Mouse (Mus musculus) forebrain, embryonic 13.5 days (tissue): ENCODE results near the gene Pitpnm2. TPM values are rescaled to one million over a fixed set of nuclear protein-coding genes. Genes with fewer than 3 reads are reported as not detected.
"Not testable (repeated sequence)": the region's sequence is repeated elsewhere in the genome, so short reads cannot be mapped to it uniquely, and the experiment has no call there.

Source experiments
- ATAC-seq: fragments of 200-750 bp; cut with Nextera tagmentation; 2 replicates; pipeline ENCODE4 v1.8.0; 2017
- H3K27ac ChIP-seq: fragments of 300-500 bp; sonication (generic); 2 replicates; pipeline ENCODE4 v1.5.1; 2015; ENCODE audit warnings: inconsistent platforms, mild to moderate bottlenecking, moderate library complexity
- H3K27me3 ChIP-seq: fragments of 300-500 bp; sonication (generic); 2 replicates; pipeline ENCODE4 v1.6.1; 2015; ENCODE audit warnings: mild to moderate bottlenecking, inconsistent platforms
- H3K36me3 ChIP-seq: fragments of 300-500 bp; sonication (generic); 2 replicates; pipeline ENCODE4 v1.6.1; 2015; ENCODE audit warnings: mild to moderate bottlenecking, inconsistent platforms; ENCODE audit not compliant: poor library complexity, severe bottlenecking
- H3K4me1 ChIP-seq: fragments of 300-500 bp; sonication (generic); 2 replicates; pipeline ENCODE4 v1.6.1; 2015; ENCODE audit warnings: inconsistent platforms
- H3K4me2 ChIP-seq: fragments of 300-500 bp; sonication (generic); 2 replicates; pipeline ENCODE4 v1.6.1; 2015; ENCODE audit warnings: inconsistent platforms, mild to moderate bottlenecking, moderate library complexity
- H3K4me3 ChIP-seq: fragments of 300-500 bp; sonication (generic); 2 replicates; pipeline ENCODE4 v1.5.1; 2015; ENCODE audit warnings: mild to moderate bottlenecking, inconsistent platforms
- H3K9ac ChIP-seq: fragments of 300-500 bp; sonication (generic); 2 replicates; pipeline ENCODE4 v1.6.1; 2015; ENCODE audit warnings: mild to moderate bottlenecking, inconsistent platforms
- H3K9me3 ChIP-seq: fragments of 300-500 bp; sonication (generic); replicated peaks from 2 replicates; pipeline ENCODE4 v1.6.1; 2016; ENCODE audit warnings: inconsistent platforms
- WGBS: fragments of 180-500 bp; shearing (Covaris S2); methylation state at CpG from one replicate; pipeline ENCODE4 v1.1.7; 2015; 5-methylcytosine and 5-hydroxymethylcytosine counted together
- polyA plus RNA-seq: library from polyadenylated mRNA; unstranded; fragments of >200 nt; fragmentation: Nextera tagmentation; extraction: Ambion mirVana; gene quantifications from 2 replicates; pipeline ENCODE4 v1.2.1, GENCODE M21; 2015

Gene Pitpnm2
- polyA plus RNA-seq, 1 experiment from 2014 or later: 5.4 TPM

DNA sequence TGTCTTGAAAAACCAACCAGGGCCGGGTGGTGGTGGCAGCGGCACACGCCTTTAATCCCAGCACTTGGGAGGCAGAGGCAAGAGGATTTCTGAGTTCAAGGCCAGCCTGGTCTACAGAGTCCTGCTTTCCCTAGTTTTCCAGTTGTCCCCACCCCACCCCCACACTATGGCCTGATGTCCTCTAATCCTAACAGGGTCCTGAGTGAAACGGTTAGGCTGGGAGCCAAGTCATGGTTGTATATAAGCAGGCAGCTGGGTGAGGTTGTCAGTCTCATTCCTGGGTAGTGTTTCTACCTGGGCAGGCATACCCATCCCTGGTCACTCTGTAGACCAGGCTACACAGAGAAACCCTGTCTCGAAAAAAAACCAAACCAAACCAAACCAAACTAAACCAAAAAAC, 32.5 kb downstream of the Pitpnm2 start:
- H3K9me3 ChIP-seq, H3K4me2 ChIP-seq, H3K27ac ChIP-seq, H3K4me3 ChIP-seq, H3K9ac ChIP-seq, ATAC-seq, H3K27me3 ChIP-seq, H3K36me3 ChIP-seq: not testable (repeated sequence)
- WGBS: 90% methylated on average over 5 of the region's 5 CpGs
- peaks cover 31% of the 10 kb centered on the region for H3K4me1 ChIP-seq

DNA sequence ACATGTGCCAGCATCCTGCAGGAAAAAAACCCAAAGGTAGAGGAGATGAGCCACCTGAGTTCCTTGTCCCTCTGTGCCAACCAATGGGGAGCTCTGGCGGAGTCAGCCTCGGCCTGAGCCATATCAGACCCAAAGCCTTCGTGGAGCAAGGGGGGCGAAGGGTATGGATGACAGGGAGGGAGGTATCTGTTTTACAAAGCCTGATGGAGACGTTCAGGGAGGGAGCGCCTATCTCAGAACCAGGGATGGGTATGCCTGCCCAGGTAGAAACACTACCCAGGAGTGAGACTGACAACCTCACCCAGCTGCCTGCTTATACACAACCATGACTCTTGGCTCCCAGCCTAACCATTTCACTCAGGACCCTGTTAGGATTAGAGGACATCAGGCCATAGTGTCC, 33.2 kb downstream of the Pitpnm2 start:
- Histone ChIP-seq H3K4me3 (no peak overlapping the region), H3K9ac (no peak overlapping the region), H3K27me3 (no peaks in the 10 kb centered on the region), H3K4me1 (peaks cover 27% of the 10 kb centered on the region), H3K27ac (no peak overlapping the region), H3K4me2 (no peak overlapping the region), H3K9me3 (no peaks in the 10 kb centered on the region), H3K36me3 (0 out of 2 replicates have a peak, but pooled peaks cover 4% of the 10 kb centered on the region)
- WGBS: 94% methylated on average over 6 of the region's 6 CpGs
- no peak for ATAC-seq

GRCm38 (mm10) chr5:124215647-124216046, 33.9 kb downstream of the Pitpnm2 start:
- no peak overlapping the region for H3K4me2 ChIP-seq
- H3K27me3 ChIP-seq: no peaks in the 10 kb centered on the region
- H3K27ac ChIP-seq: peak overlapping the region; percentile 36; the same call in 1 of the 2 replicates
- H3K36me3 ChIP-seq: 0 out of 2 replicates have a peak, but pooled peaks cover 4% of the 10 kb centered on the region
- no peak overlapping the region for H3K4me3 ChIP-seq
- peaks cover 27% of the 10 kb centered on the region for H3K4me1 ChIP-seq
- no peak for ATAC-seq
- no peak overlapping the region for H3K9ac ChIP-seq
- WGBS: 87% methylated on average over 10 of the region's 10 CpGs
- no peaks in the 10 kb centered on the region for H3K9me3 ChIP-seq

DNA sequence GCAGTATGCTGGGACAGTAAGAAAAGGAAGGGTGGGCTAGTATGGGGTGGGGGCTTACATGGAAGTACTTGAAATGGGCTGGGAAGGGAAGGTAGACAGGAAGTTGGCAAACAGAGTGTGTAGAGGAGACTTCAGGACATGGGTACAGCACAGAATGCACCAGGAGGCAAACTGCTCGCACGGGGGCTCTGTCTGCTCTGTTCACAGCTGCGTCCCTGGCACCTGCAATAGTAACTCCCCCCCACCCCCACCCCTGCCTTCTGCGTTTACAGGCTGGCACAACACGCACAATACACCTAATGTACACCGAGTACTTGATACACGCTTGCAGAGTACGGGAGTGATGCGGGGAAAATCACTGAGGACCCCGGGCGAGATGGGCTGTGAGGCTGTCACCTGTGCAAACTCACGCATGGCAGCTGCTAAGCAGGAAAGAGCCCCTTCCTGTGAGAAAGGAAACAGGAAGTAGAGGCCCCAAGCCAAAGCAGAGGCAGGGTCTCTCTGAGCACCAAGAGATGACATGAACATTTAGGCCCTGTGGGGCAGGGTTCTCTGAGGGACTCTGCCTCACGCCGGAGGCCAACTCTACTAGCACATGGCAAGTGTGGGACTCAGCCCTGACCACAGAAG, 34.9 kb downstream of the Pitpnm2 start:
- H3K9ac ChIP-seq: no peak overlapping the region
- H3K9me3 ChIP-seq: no peaks in the 10 kb centered on the region
- H3K4me3 ChIP-seq: no peak overlapping the region
- peaks cover 25% of the 10 kb centered on the region for H3K4me1 ChIP-seq
- WGBS: 86% methylated on average over 14 of the region's 14 CpGs
- H3K36me3 ChIP-seq: 0 out of 2 replicates have a peak, but pooled peaks cover 4% of the 10 kb centered on the region
- no peak overlapping the region for H3K27ac ChIP-seq
- H3K4me2 ChIP-seq: no peak overlapping the region
- no peaks in the 10 kb centered on the region for H3K27me3 ChIP-seq
- peak; percentile 43; the same call in 1 of the 2 replicates for ATAC-seq

DNA sequence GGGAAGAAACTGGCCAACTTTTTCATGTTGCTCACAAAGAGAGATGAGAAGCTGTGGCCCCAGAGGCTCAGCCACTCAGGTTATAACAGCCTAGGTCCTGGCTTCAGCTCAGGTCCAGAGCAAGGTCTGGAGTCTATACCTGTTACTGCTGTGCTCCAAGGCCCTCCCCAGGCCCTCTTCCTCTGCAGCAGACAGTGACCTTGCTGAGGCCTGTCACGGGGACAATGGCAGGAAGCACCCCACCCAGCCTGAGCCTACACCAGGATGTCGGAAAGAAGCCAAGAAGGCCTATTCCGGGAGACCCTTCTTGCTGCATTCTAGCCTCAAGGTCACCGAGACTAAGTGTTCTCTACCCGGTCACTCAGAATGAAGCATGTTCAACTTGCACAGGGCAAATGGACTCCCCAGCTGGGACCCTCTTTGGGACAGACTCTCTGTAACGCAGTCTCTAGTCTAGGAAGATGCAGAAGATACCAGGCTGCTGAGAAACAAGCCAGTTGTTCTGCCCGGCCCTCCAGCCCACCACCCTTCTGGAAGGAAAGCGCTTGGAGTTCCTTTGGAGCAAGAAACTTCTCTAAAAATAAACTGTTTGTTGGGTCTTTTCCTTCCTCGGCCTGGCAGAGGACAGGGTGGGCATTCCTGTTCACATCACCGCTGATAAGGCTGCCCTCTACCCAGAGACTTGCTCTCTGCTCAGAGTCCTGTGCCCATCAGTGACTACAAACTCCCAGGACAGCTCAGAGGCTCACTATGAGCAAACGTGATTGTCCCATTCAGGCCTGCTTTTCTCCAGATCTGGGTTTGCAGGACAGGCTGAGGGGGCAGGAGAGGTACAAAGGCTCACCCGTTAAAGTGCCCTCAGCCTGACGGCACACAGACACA, 35.7 kb downstream of the Pitpnm2 start:
- Histone ChIP-seq H3K27ac (peak overlapping the region; percentile 44; the same call in 1 of the 2 replicates), H3K4me2 (no peak overlapping the region), H3K4me1 (peaks cover 20% of the 10 kb centered on the region), H3K36me3 (0 out of 2 replicates have a peak, but pooled peaks cover 4% of the 10 kb centered on the region), H3K4me3 (no peak overlapping the region), H3K9me3 (no peaks in the 10 kb centered on the region), H3K27me3 (no peaks in the 10 kb centered on the region), H3K9ac (no peak overlapping the region)
- WGBS: 85% methylated on average over 13 of the region's 13 CpGs
- no peak for ATAC-seq

DNA sequence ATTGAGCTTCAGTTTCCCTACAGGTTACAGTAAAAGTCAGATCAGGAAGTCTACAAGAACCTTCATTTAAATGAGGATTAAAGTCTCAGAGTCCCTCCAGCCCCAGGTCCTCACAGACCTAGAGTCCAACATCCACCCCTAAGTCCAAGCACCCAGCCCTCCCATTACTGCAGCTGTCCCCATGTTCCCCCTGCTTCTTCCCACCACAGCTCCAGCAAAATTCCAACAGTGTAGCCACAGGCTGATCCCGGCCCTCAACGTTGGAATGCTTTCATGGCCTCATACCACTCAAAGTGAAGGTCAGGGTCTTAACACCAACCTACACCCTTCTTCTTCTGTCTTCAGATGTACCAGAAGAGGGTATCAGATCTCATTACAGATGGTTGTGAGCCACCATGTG, 37.9 kb downstream of the Pitpnm2 start:
- Histone ChIP-seq H3K9ac (no peak overlapping the region), H3K4me2 (no peak overlapping the region), H3K4me3 (no peak overlapping the region), H3K4me1 (peaks cover 27% of the 10 kb centered on the region), H3K27ac (no peak overlapping the region), H3K9me3 (no peaks in the 10 kb centered on the region), H3K27me3 (no peaks in the 10 kb centered on the region), H3K36me3 (0 out of 2 replicates have a peak, but pooled peaks cover 4% of the 10 kb centered on the region)
- no peak for ATAC-seq
- 90% methylated on average over 2 of the region's 2 CpGs for WGBS

DNA sequence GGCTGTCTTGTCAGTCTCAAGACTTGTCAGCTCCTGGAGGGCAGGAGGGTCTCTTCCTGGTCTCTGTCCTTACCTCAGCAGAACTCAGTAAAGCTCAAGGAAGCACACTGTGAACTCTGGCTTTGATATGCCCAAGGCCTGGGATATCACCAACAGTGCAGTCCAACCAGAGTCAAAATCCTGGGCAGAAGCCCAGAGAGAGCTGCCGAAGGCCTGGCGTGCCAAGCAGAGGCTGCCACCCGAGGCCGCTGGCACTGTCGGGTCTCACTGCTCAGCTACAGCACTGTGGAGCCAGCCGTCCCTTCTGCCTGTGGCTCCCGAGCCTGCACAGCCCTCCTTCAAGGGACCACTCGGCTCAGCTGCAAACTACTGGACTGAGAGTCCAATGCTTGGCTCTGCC, 38.3 kb downstream of the Pitpnm2 start:
- no peak for ATAC-seq
- H3K4me1 ChIP-seq: peaks cover 31% of the 10 kb centered on the region
- 92% methylated on average over 8 of the region's 8 CpGs for WGBS

GRCm38 (mm10) chr5:124210281-124211016, 39.1 kb downstream of the Pitpnm2 start:
- Histone ChIP-seq H3K4me2 (no peak overlapping the region), H3K9me3 (no peaks in the 10 kb centered on the region), H3K4me3 (no peak overlapping the region), H3K36me3 (0 out of 2 replicates have a peak, but pooled peaks cover 2% of the 10 kb centered on the region), H3K4me1 (peaks cover 36% of the 10 kb centered on the region), H3K9ac (no peak overlapping the region), H3K27me3 (no peaks in the 10 kb centered on the region), H3K27ac (no peak overlapping the region)
- no peak for ATAC-seq
- WGBS: 67% methylated on average over 18 of the region's 18 CpGs

More for the DNA sequence above, 38.3 kb downstream of the Pitpnm2 start:
- Histone ChIP-seq H3K4me2 (no peak overlapping the region), H3K4me3 (no peak overlapping the region), H3K36me3 (0 out of 2 replicates have a peak, but pooled peaks cover 4% of the 10 kb centered on the region), H3K27ac (no peak overlapping the region), H3K9ac (no peak overlapping the region), H3K27me3 (no peaks in the 10 kb centered on the region), H3K9me3 (no peaks in the 10 kb centered on the region)

GRCm38 (mm10) chr5:124209850-124210249, 39.7 kb downstream of the Pitpnm2 start:
- H3K4me1 ChIP-seq: peaks cover 30% of the 10 kb centered on the region
- no peak overlapping the region for H3K4me3 ChIP-seq
- H3K36me3 ChIP-seq: no peaks in the 10 kb centered on the region
- ATAC-seq: no peak
- H3K9ac ChIP-seq: no peak overlapping the region
- H3K4me2 ChIP-seq: no peak overlapping the region
- no peak overlapping the region for H3K27ac ChIP-seq
- 66% methylated on average over 6 of the region's 6 CpGs for WGBS
- no peaks in the 10 kb centered on the region for H3K9me3 ChIP-seq
- H3K27me3 ChIP-seq: no peaks in the 10 kb centered on the region

DNA sequence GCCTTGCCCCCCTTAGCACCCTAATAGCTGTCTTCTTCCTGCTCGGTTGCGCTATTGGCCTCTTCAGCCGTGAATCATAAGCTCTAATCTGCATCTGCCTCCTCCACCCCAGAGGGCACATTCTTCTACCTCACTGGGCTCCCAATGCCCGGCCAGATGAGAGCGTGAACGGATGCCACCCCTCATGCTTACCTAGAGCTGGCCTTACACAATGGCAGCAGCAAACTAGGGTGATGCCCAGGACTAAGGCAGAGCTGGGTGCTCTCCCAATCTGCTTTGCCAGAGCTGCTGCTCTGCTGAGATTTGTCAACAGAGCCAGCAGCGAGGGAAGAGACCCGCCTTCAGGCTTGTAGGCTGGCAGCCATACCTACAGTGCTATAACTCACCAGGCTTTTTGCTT, 41.5 kb downstream of the Pitpnm2 start:
- peaks cover 28% of the 10 kb centered on the region for H3K4me1 ChIP-seq
- no peak overlapping the region for H3K4me3 ChIP-seq
- H3K27me3 ChIP-seq: no peaks in the 10 kb centered on the region
- H3K9ac ChIP-seq: no peak overlapping the region
- no peak for ATAC-seq
- no peaks in the 10 kb centered on the region for H3K9me3 ChIP-seq
- 76% methylated on average over 8 of the region's 8 CpGs for WGBS
- no peaks in the 10 kb centered on the region for H3K36me3 ChIP-seq
- no peak overlapping the region for H3K27ac ChIP-seq
- no peak overlapping the region for H3K4me2 ChIP-seq

DNA sequence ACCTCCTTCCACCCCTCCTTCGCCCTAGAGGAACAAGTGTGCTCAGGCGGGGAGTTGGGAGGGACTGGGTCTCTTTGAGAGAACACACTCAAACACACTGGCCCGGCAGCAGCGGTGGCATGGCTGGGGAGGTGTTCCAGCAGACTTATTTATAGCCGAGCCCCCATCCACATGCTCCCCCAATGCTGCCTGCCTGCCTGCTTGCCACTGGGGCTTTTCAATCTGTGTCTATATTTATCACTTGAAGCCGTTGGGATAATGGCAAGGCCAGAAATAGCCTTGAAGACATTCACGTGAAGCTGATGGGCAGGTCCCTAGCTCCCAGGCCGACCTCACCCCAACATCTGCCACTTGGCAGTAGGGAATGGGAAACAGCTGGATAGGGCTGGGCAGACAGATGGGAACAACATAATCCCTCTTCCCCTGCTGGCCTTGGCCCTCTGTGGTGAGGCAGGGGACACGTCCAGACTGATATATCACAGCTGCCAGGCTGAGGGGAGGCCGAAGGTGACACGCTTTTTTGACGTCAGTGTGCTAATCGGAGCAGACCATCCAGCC, 43.0 kb downstream of the Pitpnm2 start:
- Histone ChIP-seq H3K9ac (peak overlapping the region; percentile 21; the same call in 1 of the 2 replicates), H3K36me3 (no peaks in the 10 kb centered on the region), H3K4me2 (no peak overlapping the region), H3K4me3 (no peak overlapping the region), H3K27me3 (no peaks in the 10 kb centered on the region), H3K9me3 (no peaks in the 10 kb centered on the region), H3K27ac (peak overlapping the region; percentile 10; the same call in 1 of the 2 replicates), H3K4me1 (peaks cover 28% of the 10 kb centered on the region)
- no peak for ATAC-seq
- WGBS: 65% methylated on average over 13 of the region's 13 CpGs
